Mouse (Mus musculus) testis, adult 2 months (tissue): ENCODE measurements at regions not wholly inside any gene's neighbourhood (a gene's known extent, or its start where the extent isn't known, plus 50 kb on each side); places are given as distances from the start of the nearest gene placed in this dataset.

Source experiments
- CTCF ChIP-seq: fragments of 200-500 bp; IDR thresholded peaks from 2 replicates; pipeline ENCODE4 v1.5.1; 2012; ENCODE audit warnings: low read depth, mild to moderate bottlenecking, inconsistent platforms, low read length, moderate library complexity; ENCODE audit not compliant: control insufficient read depth, insufficient read depth, insufficient replicate concordance
- POLR2A ChIP-seq: fragments of 200-500 bp; IDR thresholded peaks from 2 replicates; pipeline ENCODE4 v1.6.1; 2012; ENCODE audit warnings: low read depth, mild to moderate bottlenecking, inconsistent platforms, low read length, moderate library complexity; ENCODE audit not compliant: control insufficient read depth

- TF ChIP-seq CTCF (no peak), POLR2A (no peak)
These were observed 113.9 kb downstream of the Gm815 start for GRCm38 (mm10) chr19:26999596-26999995.
